Mouse (Mus musculus) layer of hippocampus, adult 11-12 months (tissue): ENCODE data around the gene Fos.

Source experiments
- DNase-seq: peaks from one replicate; pipeline ENCODE4 v3.0.0; 2022; ENCODE audit warnings: low spot score

The Fos gene

DNA sequence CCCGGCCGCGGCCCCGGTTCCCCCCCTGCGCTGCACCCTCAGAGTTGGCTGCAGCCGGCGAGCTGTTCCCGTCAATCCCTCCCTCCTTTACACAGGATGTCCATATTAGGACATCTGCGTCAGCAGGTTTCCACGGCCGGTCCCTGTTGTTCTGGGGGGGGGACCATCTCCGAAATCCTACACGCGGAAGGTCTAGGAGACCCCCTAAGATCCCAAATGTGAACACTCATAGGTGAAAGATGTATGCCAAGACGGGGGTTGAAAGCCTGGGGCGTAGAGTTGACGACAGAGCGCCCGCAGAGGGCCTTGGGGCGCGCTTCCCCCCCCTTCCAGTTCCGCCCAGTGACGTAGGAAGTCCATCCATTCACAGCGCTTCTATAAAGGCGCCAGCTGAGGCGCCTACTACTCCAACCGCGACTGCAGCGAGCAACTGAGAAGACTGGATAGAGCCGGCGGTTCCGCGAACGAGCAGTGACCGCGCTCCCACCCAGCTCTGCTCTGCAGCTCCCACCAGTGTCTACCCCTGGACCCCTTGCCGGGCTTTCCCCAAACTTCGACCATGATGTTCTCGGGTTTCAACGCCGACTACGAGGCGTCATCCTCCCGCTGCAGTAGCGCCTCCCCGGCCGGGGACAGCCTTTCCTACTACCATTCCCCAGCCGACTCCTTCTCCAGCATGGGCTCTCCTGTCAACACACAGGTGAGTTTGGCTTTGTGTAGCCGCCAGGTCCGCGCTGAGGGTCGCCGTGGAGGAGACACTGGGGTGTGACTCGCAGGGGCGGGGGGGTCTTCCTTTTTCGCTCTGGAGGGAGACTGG lies at the start of gene Fos:
Fos (plus strand) TSS at position 410 of the 817 bp plus-strand sequence.
- DNase-seq: peak; percentile 86

DNA sequence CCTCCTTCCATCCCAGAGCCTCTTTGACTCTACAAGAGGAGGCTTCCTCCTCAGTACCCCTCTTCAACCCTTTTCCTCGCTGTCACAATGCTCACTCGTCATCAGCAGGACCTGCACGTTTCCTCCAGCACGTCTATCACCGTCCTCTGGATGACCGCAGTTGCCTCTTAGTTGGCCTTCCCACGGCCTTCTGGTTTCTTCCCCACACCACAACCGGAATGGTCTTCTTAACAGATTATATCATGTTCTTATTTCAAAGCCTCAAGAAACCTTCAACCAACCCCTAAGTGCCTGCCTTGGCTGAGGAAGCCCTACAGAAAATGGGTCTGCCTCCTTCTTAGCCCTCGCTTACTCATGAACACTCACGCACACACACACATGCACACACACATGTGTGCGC lies 48.0 kb upstream of the Fos start:
- DNase-seq: no peak

DNA sequence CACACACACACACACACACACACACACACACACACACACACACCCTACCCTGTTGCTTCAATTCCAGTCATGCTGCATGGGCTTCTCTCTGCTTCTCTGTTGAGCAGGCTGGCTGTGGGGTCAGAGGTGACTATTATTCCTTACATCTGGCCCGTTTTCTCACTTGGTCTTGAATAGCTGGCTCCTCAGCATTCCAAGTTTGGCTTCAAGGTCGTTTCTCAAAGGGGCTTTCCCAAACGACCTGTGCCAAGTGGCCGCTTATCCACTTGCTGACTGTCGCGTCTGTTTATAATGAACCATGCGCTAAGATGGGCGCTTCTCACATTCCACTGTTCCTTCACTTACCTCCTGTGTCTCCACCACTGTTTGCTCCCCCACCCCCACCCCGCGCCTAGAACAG lies 47.6 kb upstream of the Fos start:
- DNase-seq: no peak

DNA sequence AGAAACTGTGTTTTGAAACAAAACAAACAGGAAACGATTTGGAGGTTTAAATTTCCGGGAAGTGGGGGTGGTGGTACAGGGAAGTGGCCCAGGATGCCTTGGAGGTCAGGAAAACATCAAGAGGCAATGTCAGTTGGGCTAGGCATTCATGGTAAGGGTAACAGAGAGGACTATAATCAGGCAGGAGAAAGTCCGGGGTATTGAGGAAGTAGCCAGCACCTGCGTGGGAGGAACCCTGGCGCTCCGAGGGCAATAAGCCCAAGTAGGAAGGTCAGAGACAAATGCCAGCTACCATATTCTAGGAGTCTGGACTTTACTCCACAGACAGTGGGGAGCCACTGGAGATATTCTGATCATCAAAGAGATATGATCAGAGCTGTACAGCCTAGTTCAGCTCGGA lies 45.9 kb upstream of the Fos start:
- no peak for DNase-seq

DNA sequence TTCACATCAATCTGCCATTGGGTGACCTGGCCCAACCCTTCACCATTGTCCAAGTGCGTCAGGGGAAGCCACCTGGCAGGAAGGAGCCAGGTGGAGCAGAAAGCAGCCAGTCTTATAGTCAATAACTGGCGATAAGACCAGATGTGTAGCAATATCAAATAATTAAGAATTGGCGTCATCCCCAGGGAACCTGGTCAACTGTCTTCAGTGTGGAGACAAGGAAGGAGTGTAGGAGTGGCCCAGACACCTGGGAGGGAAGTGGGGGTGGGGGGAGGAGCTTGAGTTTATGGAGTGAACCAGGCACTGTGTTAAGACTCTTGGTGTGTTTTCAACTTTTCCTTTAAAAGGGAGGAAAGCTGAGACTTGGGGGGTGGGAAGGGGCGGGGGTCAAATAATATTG lies 43.7 kb upstream of the Fos start:
- DNase-seq: no peak

DNA sequence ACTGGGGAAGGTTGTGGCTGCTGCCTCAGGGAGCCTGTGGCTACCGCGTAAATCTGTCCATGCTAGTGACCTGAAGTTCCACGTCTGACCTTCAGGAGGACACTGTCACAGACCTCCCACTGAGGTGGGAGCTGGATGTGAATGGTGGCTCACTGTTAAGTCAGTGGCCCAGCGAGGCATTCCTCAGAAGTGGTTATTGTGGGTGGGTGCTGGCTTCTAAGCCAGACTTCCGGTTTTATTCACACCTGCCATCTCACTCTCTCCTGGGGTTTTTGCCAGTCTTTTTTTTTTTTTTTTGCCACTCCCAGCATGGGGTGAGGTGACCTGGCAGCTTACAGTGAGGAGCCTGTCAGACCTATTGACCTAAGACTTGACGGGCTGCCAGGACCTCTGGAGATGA lies 43.3 kb upstream of the Fos start:
- DNase-seq: no peak

DNA sequence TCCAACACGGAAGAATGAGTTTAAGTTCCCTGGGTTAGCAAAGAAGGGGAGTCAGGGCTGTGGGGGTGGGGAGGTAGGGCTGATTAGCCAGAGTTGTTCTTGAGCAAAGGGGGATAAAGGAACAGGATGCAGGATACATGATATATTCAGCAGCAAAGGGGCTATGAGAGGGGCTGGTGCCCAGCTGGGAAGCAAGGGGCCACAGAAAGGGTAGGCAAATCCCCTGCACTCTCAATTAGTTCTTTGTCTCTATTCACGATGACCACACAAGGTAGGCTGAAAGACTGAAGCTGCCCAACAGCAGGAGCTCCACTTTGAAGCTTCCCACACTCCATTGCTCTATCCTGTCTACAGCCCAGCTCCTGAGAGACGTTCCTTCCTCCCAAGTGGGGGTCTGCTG lies 39.8 kb upstream of the Fos start:
- DNase-seq: no peak

DNA sequence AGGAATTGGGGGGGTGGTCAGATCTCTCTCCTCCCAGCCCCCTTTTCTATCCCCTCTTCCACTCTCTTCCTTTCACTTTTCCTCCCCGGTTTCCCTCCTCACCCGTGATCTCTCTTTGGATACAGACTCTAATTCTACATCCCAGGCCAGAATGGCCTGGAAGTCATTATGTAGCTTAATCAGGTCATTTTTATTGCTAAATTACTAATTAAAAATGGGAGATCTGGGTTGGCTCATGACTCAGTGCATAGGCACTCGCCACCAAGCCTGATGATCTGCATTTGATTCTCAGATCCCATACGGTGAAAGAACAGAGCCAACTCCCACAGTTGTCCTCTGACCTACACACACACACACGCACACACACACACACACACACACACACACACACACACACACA lies 39.2 kb upstream of the Fos start:
- no peak for DNase-seq

DNA sequence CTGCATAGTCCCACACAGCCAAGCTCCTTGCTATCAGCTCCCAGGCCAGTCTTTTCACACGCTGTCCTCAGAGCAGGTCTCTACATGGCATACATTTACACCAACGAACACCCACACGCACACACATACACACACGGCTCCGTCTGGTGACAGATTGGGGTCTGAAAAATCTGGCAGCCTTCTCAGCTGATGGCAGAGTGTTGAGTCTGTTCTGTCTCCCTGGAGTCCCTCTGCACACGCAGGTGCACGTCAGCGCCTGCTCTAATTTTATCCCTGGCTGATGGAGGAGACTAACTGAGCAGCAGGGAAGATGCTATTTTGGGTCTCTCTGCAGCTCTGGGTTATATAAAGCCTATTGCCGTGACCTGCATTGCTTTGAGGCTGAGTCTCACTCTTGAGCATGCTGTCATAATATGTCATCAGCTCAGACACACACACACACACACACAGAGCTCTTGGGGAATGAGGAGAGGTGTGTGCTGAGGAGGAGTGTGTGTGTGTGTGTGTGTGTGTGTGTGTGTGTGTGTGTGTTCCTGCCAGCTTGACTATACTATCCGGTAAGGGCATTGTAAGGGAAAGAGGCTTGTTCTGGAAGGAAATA lies 37.6 kb upstream of the Fos start:
- DNase-seq: peak; percentile 90

DNA sequence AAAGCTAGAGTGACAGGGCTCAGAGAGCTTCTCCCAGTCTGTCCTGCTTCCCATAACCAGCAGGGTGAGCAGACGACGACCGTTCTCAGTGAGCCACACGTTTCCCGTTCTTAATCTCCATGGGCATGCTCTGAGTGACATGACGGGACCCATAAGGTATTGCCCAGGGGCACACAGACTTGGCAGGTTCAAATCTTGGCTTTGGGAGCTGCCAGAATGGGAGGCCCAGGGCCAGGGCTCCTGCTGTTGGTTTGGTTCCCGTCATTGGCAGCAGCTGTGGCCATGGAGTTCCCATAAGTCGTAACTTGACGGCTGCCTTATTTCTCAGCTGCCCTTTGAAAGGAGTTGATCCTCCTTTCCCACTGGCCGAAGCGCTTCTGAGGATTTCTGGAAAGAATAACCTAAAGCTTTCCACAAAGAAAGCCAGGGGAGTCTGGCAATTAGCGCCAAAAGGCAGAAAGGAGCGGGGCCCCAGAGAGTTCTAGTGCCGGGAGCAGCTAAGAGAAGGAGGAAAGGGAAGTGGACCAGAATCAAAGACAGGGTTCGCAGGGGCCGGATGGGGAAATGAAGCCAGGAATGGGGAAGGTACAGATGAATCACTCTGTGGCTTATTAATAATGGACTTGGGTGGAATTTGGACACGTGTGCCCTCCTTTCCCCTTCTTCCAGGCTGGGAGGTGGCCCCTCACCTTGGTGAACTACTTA lies 36.4 kb upstream of the Fos start:
- no peak for DNase-seq

DNA sequence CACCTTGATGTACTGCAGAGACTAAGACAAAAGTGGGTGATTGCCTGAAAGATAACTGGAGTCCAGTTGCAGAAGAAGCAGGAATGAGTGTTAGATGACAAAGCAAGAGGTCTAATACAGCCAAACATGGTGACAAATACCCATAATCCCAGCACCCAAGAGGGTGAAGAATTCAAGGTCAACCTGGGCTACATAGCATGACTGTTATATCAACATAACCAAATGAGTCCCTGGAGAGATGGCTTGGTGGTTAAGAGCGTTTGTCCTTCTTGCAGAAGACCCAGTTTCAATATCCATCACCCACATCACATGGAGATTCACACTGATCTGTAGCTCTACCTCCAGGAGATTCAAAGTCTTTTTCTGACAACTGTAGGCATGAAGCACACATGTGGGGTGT lies 30.2 kb upstream of the Fos start:
- no peak for DNase-seq

DNA sequence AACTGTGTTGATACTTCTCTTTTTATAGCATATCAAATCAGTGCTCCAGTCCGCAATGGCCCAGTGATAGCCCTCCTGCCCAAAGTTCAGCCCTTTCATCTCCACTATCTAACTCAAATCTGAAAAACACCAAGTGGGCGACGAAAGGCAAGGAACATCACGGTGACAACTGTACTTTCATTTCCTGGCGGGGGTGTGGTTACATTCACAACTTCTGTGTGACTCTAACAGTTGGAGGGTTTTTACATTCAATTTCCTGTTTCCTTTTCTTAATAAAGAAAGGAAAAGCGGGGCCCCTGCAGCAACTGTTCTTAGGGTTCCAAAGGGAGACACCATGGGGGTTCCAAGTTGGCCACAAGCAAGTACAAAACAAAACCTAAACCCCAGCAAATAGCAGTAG lies 29.0 kb upstream of the Fos start:
- DNase-seq: no peak

DNA sequence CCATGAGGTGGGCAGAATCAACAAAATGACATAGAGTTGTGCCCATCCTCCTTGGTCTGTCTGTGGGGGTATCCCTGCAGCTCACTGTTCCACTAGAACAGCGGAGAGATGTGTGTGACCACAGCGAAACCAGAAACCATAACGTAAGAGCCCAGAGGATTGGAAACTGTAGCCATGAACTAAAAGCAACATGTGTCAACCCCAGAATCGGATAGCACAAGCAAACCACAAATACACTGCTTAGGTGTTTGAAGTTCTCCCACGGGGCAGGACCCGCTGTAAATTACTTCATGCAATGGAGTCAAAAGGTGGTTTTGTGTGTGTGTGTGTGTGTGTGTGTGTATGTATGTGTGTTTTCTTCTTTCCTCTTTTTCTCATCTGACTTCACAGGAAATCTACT lies 26.7 kb upstream of the Fos start:
- no peak for DNase-seq

DNA sequence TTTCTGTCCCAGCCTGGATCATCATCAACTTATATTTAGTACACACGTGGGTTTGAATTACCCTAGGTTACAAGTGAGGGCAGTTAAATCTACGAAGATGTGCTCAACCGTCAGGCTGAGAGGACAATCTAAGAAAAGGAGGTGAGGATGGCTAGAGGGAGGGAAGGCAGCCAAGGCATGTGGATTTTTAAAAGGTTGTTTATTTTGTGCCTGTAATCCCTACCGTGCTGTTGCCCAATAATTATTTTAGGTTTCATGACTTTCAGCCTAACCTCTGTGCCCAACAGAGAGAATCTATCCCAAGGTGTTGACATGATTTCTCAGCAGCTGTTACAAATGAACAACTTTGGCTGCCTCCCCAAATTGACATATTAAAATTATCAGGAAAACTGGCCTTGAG lies 26.2 kb upstream of the Fos start:
- DNase-seq: no peak

DNA sequence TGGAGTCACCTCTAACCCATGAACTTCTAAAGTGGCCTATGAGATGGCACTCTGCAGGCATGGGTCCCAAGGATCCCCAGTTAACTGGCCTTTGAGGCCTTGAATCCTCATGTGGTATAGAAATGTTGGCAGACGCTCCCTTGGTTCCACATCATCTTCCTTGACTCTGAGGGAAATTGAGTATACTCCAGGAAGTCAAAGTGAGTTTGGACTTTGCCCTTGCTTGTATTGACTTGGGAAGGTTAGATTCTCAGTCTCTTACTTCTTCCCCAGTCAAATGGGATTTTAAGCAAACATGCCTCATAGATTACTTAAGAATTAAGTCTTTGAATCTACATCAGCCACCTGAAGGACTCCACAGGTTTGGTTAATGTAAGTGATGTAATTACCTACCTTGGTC lies 24.2 kb upstream of the Fos start:
- DNase-seq: no peak

DNA sequence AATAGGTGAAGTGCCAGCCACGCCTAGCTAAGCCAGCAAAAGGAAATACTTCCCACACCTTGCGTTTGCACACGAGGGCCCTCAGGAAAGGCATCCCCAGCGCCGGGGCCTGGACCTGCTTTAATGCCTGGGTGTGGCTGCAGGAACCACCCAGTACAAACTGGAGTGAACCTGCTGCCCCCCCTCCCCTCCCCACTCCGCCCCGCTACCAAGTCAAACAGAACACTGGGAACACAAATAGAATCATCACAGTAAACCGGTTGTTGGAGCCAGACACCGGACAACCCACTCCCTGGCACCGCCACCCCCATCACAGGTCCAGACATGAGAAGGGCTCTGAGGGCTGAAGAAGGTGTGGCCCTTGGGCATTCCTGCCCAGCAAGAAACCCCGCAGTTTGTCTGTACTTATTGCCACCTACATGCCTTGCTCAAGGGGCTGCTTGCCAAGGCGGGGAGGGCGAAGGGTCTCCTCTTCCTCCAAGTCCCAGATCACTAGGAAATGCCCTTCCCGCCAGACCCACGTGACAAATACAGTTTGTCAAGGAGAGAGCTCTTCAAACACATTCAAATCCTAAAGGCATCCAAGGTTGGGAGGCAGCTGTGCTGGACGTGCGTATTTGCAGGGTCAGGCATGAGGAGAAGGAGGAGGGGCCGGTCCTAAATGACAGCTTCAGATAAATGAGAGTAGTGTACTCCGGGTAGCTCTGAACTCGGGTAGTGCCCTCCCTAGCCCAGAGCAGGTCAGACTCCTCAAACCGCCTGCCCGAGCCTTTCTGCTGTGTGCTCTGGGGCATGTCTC lies 21.8 kb upstream of the Fos start:
- DNase-seq: no peak

DNA sequence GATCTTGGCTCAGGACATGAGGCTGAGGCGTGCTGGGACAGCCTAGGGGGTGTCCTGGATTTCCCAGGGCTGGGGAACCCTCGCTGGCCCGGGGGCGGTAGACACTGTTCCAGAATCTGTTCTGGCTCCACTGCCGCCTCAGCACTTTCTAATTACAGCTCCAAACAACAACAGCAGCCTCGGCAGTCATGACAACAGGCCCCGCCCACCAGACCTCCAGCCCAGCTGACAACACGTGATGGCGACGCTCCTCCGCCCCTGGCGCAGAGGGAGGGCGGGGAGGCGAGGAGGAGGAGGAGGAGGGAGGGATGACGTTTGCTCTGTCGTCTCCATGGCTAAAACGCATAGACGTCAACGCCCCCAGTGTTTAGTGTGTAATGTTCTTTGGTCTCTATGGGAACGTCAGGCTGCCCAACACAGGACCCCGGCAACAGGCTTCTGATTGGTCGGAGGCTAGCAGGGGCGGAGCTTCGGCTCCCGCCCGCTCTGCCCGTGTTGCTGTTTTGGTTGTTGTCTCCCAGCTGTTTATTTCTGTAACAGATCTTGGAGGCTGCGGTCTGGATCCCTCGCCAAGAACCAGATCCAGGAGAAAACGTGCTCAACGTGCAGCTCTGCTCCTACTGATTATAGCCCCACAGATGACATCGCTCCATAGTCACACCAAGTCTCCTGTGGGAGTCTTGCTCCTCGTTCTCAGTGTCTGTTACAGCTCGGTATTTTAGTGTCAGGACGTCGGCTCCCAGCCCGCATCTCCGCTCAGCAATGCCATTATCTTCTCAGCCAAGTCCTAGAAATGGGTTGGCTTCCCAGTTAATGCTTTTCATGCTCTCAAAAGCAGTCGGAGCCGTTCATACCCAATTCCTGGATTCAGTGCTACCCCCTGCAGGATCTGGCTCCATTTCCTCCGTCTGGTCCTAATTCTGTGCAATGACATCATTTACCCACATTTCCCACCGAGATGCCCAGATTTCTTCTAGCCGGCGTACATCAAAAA lies 18.3 kb upstream of the Fos start:
- DNase-seq: peak; percentile 97

DNA sequence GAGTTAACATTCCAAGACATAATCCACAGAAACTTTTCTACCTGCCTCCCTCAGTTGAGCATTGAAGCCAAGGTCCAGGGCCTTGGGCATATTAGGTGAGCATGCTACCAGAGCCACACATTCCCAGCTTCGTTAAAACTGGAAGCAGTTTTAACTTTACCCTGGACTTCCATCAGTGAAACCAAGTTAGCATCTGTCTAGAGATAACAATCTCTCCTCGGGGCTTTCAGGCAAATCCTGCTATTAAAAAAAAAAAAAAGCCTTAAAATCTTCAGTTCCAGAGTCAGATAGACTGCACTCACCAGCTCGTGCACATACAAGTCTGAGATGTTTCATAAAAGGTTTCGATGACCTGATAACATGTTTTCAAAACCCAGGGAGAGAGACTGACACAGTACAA lies 17.4 kb upstream of the Fos start:
- no peak for DNase-seq

DNA sequence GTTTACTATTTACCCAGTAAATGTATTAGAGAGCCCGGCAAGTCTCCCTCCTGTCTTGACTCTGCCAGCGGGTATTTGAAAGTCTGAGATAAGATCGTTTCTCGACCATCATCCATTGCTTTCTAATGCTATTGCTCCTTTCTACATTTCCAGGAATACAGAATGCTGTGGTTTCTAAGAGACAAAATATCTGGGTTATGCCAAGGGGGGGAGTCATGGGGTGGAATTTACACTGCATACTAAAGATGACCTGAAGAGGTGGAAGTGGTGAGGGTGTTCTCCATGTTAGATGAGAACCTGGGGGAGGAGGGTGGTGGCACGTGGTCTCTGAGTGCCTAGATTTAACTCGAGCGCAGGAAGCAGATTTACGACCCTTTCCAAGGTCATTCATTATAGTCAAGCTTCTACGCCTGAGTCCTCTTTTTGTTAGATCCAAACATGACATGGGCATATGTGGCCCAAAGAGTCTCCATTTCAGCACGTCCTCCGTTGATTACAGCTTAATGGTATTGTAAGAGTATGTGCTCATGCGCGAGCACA lies 16.7 kb upstream of the Fos start:
- no peak for DNase-seq

DNA sequence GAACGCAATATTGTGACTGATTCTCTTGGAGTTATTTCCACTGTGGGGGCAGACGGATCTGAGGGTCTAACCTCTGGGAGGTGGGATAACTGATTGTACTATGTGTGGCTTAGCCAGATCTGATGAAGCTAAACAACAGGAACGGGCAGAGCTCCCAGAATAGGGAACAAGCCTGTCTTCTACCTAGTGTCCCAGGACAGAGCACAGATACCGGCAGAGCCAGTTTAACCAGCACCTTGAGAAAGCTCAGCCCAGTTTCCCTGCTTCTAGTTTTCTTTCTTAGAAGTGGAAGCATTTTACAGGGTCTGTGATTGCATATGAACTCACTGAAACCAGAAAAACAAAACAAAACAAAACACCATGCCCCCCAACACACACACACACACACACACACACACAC lies 13.9 kb upstream of the Fos start:
- no peak for DNase-seq
